Comparison of ENCODE assay signal across 24 mouse cellular contexts in the genomic region with DNA sequence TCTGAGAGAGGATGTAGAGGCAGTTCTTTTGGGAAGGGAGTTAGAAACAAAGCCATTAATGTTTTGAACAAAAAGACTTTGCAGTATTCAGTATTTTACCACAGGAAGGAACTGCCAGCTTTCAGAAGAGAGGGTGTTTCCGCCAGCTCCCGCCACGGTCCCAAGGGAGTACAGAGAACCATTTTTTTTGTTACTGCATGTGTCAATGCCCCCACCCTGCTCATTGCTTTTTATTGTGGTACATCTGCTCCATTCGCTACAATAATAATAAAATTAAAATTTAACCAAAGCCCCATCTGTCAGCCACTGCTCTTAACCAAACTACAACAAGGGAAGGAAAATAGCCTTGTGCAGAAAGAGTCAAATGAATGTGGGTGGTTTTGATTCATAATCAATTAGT. TPM values are rescaled to one million over a fixed set of nuclear protein-coding genes. Genes with fewer than 3 reads are reported as not detected.
DNase-seq lines count a peak whose midpoint lies in the region; ATAC-seq and TF ChIP-seq lines count a peak whose summit lies in the region.
"Had no signal": no experiment of that assay in that cellular context is flagged by ENCODE, and none has a peak within 500 bp of the region (broad histone marks: within the 10 kb centered on the region; RNA-seq: fewer than 3 reads in every experiment).

No protein-coding gene starts in this region.

- no peaks in the 10 kb centered on the region for H3K36me3 ChIP-seq in kidney, adult 2 months (ENCODE audit: control insufficient read depth, insufficient read depth, low read length)
- H3K36me3 ChIP-seq in kidney, embryonic 14.5 days (ENCODE audit: control insufficient read depth, insufficient read depth, low read length), result no peaks in the 10 kb centered on the region
- H3K36me3 ChIP-seq in midbrain, embryonic 14.5 days (ENCODE audit: control insufficient read depth, insufficient read depth, low read length), result no peaks in the 10 kb centered on the region
- no peaks in the 10 kb centered on the region for H3K36me3 ChIP-seq in midbrain, embryonic 15.5 days (replicated peaks)
- H3K36me3 ChIP-seq in splenic B cell, adult 2 months (ENCODE audit: control insufficient read depth, insufficient read depth, low read length, poor library complexity, severe bottlenecking), result peaks cover 2% of the 10 kb centered on the region; the same call in 1 of the 2 replicates
- H3K36me3 ChIP-seq: hindbrain, embryonic 12.5 days; liver, embryonic 13.5 days; midbrain, embryonic 13.5 days; neural tube, embryonic 12.5 days had no signal

- H3K9ac ChIP-seq in kidney, embryonic 14.5 days (ENCODE audit: low read depth, low read length), result no peak overlapping the region
- no peak overlapping the region for H3K9ac ChIP-seq in midbrain, embryonic 14.5 days (replicated peaks; ENCODE audit: low read length)
- H3K9ac ChIP-seq in midbrain, embryonic 15.5 days, result no peak overlapping the region
- H3K9ac ChIP-seq: forebrain, embryonic 13.5 days; hindbrain, embryonic 12.5 days; liver, embryonic 13.5 days; midbrain, embryonic 13.5 days; neural tube, embryonic 12.5 days had no signal

- no peaks in the 10 kb centered on the region for H3K4me1 ChIP-seq in kidney, adult 2 months (ENCODE audit: control insufficient read depth, insufficient read depth, low read length)
- H3K4me1 ChIP-seq in kidney, embryonic 14.5 days (ENCODE audit: control insufficient read depth, insufficient read depth, low read length), result no peaks in the 10 kb centered on the region
- no peaks in the 10 kb centered on the region for H3K4me1 ChIP-seq in midbrain, embryonic 14.5 days (ENCODE audit: control insufficient read depth, insufficient read depth, low read length)
- H3K4me1 ChIP-seq in midbrain, embryonic 15.5 days, result no peaks in the 10 kb centered on the region
- H3K4me1 ChIP-seq: forebrain, embryonic 13.5 days; hindbrain, embryonic 12.5 days; liver, embryonic 13.5 days; midbrain, embryonic 13.5 days; neural tube, embryonic 12.5 days had no signal

- WGBS in kidney, adult 2 months, result 58% methylated on average over 4 of the region's 4 CpGs
- WGBS in kidney, embryonic 14.5 days, result 72% methylated on average over 4 of the region's 4 CpGs
- 64% methylated on average over 4 of the region's 4 CpGs for WGBS in midbrain, embryonic 14.5 days
- 66% methylated on average over 4 of the region's 4 CpGs for WGBS in midbrain, embryonic 15.5 days

- no peak for ATAC-seq in kidney, embryonic 14.5 days (ENCODE audit: low FRiP score, low TSS enrichment)
- ATAC-seq in midbrain, embryonic 14.5 days (ENCODE audit: low FRiP score, low TSS enrichment), result no peak
- ATAC-seq in midbrain, embryonic 15.5 days (replicated peaks), result no peak
- ATAC-seq: forebrain, embryonic 13.5 days; intestine, postnatal 0 days; midbrain, embryonic 13.5 days had no signal

- TF ChIP-seq CTCF in kidney, adult 2 months (conservative IDR thresholded peaks at IDR 0.05; ENCODE audit: insufficient read depth, insufficient read length, low read depth, low read length), result no peak

- H3K9me3 ChIP-seq in kidney, embryonic 14.5 days (ENCODE audit: control insufficient read depth, low read length), result no peaks in the 10 kb centered on the region
- no peaks in the 10 kb centered on the region for H3K9me3 ChIP-seq in midbrain, embryonic 14.5 days (ENCODE audit: control insufficient read depth, low read length)
- no peaks in the 10 kb centered on the region for H3K9me3 ChIP-seq in midbrain, embryonic 15.5 days
- H3K9me3 ChIP-seq: forebrain, embryonic 13.5 days; hindbrain, embryonic 12.5 days; liver, embryonic 13.5 days; megakaryocyte, embryonic 14.5 days; midbrain, embryonic 13.5 days; neural tube, embryonic 12.5 days had no signal

- no peaks in the 10 kb centered on the region for H3K27me3 ChIP-seq in kidney, adult 2 months (replicated peaks; ENCODE audit: control insufficient read depth, insufficient read depth, low read length)
- H3K27me3 ChIP-seq in kidney, embryonic 14.5 days (ENCODE audit: control insufficient read depth, insufficient read depth, low read length), result no peaks in the 10 kb centered on the region
- H3K27me3 ChIP-seq in midbrain, embryonic 14.5 days (ENCODE audit: control insufficient read depth, insufficient read depth, low read length), result no peaks in the 10 kb centered on the region
- H3K27me3 ChIP-seq in midbrain, embryonic 15.5 days (replicated peaks), result peaks cover 9% of the 10 kb centered on the region; the same call in 1 of the 2 replicates
- no peaks in the 10 kb centered on the region for H3K27me3 ChIP-seq in splenic B cell, adult 2 months (ENCODE audit: control insufficient read depth, insufficient read depth, low read length, poor library complexity, severe bottlenecking)
- H3K27me3 ChIP-seq: hindbrain, embryonic 12.5 days; liver, embryonic 13.5 days had no signal

- H3K4me3 ChIP-seq in kidney, adult 2 months (ENCODE audit: insufficient read depth, low read depth, low read length), result no peak overlapping the region
- H3K4me3 ChIP-seq in kidney, embryonic 14.5 days (ENCODE audit: low read length), result no peak overlapping the region
- no peak overlapping the region for H3K4me3 ChIP-seq in midbrain, embryonic 14.5 days (replicated peaks; ENCODE audit: low read depth, low read length)
- H3K4me3 ChIP-seq in midbrain, embryonic 15.5 days, result no peak overlapping the region
- H3K4me3 ChIP-seq: forebrain, embryonic 13.5 days; hindbrain, embryonic 12.5 days; left cerebral cortex, adult 2 months; liver, embryonic 13.5 days; megakaryocyte, embryonic 14.5 days; midbrain, embryonic 13.5 days; neural tube, embryonic 12.5 days had no signal

- H3K4me2 ChIP-seq in kidney, embryonic 14.5 days (replicated peaks; ENCODE audit: low read depth, low read length), result no peak overlapping the region
- no peak overlapping the region for H3K4me2 ChIP-seq in midbrain, embryonic 14.5 days (ENCODE audit: low read length)
- H3K4me2 ChIP-seq in midbrain, embryonic 15.5 days, result no peak overlapping the region
- H3K4me2 ChIP-seq: forebrain, embryonic 13.5 days; heart, embryonic 11.5 days; hindbrain, embryonic 12.5 days; liver, embryonic 13.5 days; midbrain, embryonic 13.5 days; neural tube, embryonic 12.5 days had no signal

- no peak for TF ChIP-seq POLR2A in kidney, adult 2 months (IDR thresholded peaks at IDR 0.05; ENCODE audit: low read depth, low read length)

- peak; percentile 35 for DNase-seq in kidney, adult 2 months
- peak; percentile 2 for DNase-seq in midbrain, embryonic 14.5 days
- peak; percentile 4 for DNase-seq in brain, adult 2 months (ENCODE audit: low read depth, low spot score)
- DNase-seq in splenic B cell, adult 2 months (ENCODE audit: low read depth, low spot score), result peak; percentile 79
- no peak for DNase-seq in T-cell, adult 2 months (ENCODE audit: low spot score)
- DNase-seq: cerebellum, adult 18-20 months; cerebellum, postnatal 36 days; gastrocnemius, postnatal 10 days; liver, embryonic 13.5 days; lung, adult 2 months; lung, postnatal 14 days; retina, postnatal 1 day; right cerebral cortex, postnatal 4 days had no signal

- no peak overlapping the region for H3K27ac ChIP-seq in kidney, adult 2 months (ENCODE audit: insufficient read depth, low read depth, low read length)
- no peak overlapping the region for H3K27ac ChIP-seq in kidney, embryonic 14.5 days (ENCODE audit: low read depth, low read length)
- no peak overlapping the region for H3K27ac ChIP-seq in midbrain, embryonic 14.5 days (replicated peaks; ENCODE audit: low read depth, low read length)
- H3K27ac ChIP-seq in midbrain, embryonic 15.5 days, result no peak overlapping the region
- H3K27ac ChIP-seq: forebrain, embryonic 13.5 days; hindbrain, embryonic 12.5 days; kidney, postnatal 0 days; left cerebral cortex, adult 2 months; liver, embryonic 13.5 days; midbrain, embryonic 13.5 days; neural tube, embryonic 12.5 days had no signal

RNA-seq across cellular contexts. Expression of gene Sumf1, which starts 7.2 kb away (rescaled TPM):
- polyA plus RNA-seq in kidney, adult 2 months (2012; rRNA removed), result 37.6 and 46.0 TPM in 2 replicates
- polyA plus RNA-seq in kidney, embryonic 14.5 days (2014; fragmentation: Nextera tagmentation; extraction: Ambion mirVana), result 16.6 and 26.8 TPM in 2 replicates
- 8.4 and 10.9 TPM in 2 replicates for polyA plus RNA-seq in midbrain, embryonic 14.5 days (2014; fragmentation: Nextera tagmentation; extraction: Ambion mirVana)
- polyA plus RNA-seq in midbrain, embryonic 15.5 days (2015; fragmentation: Nextera tagmentation; extraction: Ambion mirVana), result 11.0 and 11.4 TPM in 2 replicates

RNA-seq across cellular contexts. Expression of gene Itpr1, which starts 20.3 kb away (rescaled TPM):
- polyA plus RNA-seq in kidney, adult 2 months (2012; rRNA removed), result 68.2 and 74.5 TPM in 2 replicates
- 13.8 and 22.4 TPM in 2 replicates for polyA plus RNA-seq in kidney, embryonic 14.5 days (2014; fragmentation: Nextera tagmentation; extraction: Ambion mirVana)
- 3.6 and 5.5 TPM in 2 replicates for polyA plus RNA-seq in midbrain, embryonic 14.5 days (2014; fragmentation: Nextera tagmentation; extraction: Ambion mirVana)
- 3.9 and 4.7 TPM in 2 replicates for polyA plus RNA-seq in midbrain, embryonic 15.5 days (2015; fragmentation: Nextera tagmentation; extraction: Ambion mirVana)
